Mouse (Mus musculus) brain, embryonic 14.5 days (tissue): ENCODE results near the gene Mindy4.

Experiments
- CTCF ChIP-seq: fragments of 200-500 bp; IDR thresholded peaks from 2 replicates; pipeline ENCODE4 v1.5.1; 2012; ENCODE audit warnings: inconsistent platforms, mild to moderate bottlenecking, moderate library complexity, borderline replicate concordance; ENCODE audit not compliant: insufficient read depth, insufficient read length; ENCODE audit errors: extremely low read depth
- POLR2A ChIP-seq: fragments of 200-500 bp; IDR thresholded peaks from 2 replicates; pipeline ENCODE4 v1.6.1; 2012; ENCODE audit warnings: mild to moderate bottlenecking, inconsistent platforms, borderline replicate concordance; ENCODE audit not compliant: poor library complexity, insufficient read depth, insufficient read length, severe bottlenecking; ENCODE audit errors: extremely low read depth

- no peak for TF ChIP-seq CTCF
- TF ChIP-seq POLR2A: no peak
Measured at GRCm38 (mm10) chr6:55311962-55312361, 108.8 kb downstream of the Mindy4 start.
